Mouse (Mus musculus) MEL (cell line): ENCODE results near the gene Gm20388. TPM values are rescaled to one million over a fixed set of nuclear protein-coding genes. Genes with fewer than 3 reads are reported as not detected.

Experiments used
- DNase-seq: peaks from one replicate; pipeline ENCODE4 v3.0.0; 2011; ENCODE audit warnings: low read depth, low spot score
- H3K27ac ChIP-seq: 2 replicates; pipeline ENCODE4 v1.5.1; 2012; ENCODE audit warnings: low read depth, mild to moderate bottlenecking, control low read depth, low read length, moderate library complexity; ENCODE audit not compliant: control insufficient read depth
- H3K27me3 ChIP-seq, 2 experiments: fragments of 150-350 bp in 1 of 2; sonication (generic) in 1 of 2; 2 replicates each; pipeline ENCODE4 v1.6.1; 2012; ENCODE audit warnings: low read length in 2 of 2, mild to moderate bottlenecking in 2 of 2, improper control_type of control experiment in 1 of 2, moderate library complexity in 1 of 2; ENCODE audit not compliant: insufficient read depth in 2 of 2, control insufficient read depth in 1 of 2
- H3K36me3 ChIP-seq, 2 experiments: 2 replicates each; pipeline ENCODE4 v1.6.1; 2012 to 2014; ENCODE audit warnings: low read length in 2 of 2, improper control_type of control experiment in 1 of 2, inconsistent platforms in 1 of 2, mild to moderate bottlenecking in 1 of 2; ENCODE audit not compliant: insufficient read depth in 2 of 2, control insufficient read depth in 1 of 2
- H3K4me1 ChIP-seq, 2 experiments: fragments of 150-350 bp in 1 of 2; sonication (generic) in 1 of 2; 2 replicates each; pipeline ENCODE4 v1.6.1; 2012; ENCODE audit warnings: low read length in 2 of 2, improper control_type of control experiment in 1 of 2, mild to moderate bottlenecking in 1 of 2; ENCODE audit not compliant: insufficient read depth in 2 of 2, control insufficient read depth in 1 of 2
- H3K4me3 ChIP-seq, 2 experiments: fragments of 150-350 bp in 1 of 2; sonication (generic) in 1 of 2; 2 replicates each; pipeline ENCODE4 v1.5.1; 2012; ENCODE audit warnings: low read depth in 2 of 2, low read length in 2 of 2, mild to moderate bottlenecking in 2 of 2, moderate library complexity in 2 of 2, control low read depth in 1 of 2, improper control_type of control experiment in 1 of 2; ENCODE audit not compliant: control insufficient read depth in 1 of 2, insufficient read depth in 1 of 2
- H3K79me2 ChIP-seq: 2 replicates; pipeline ENCODE4 v1.6.1; 2012; ENCODE audit warnings: mild to moderate bottlenecking, low read length, moderate library complexity; ENCODE audit not compliant: control insufficient read depth, poor library complexity, insufficient read depth
- H3K9ac ChIP-seq: 2 replicates; pipeline ENCODE4 v1.6.1; 2012; ENCODE audit warnings: low read depth, mild to moderate bottlenecking, control low read depth, low read length, moderate library complexity; ENCODE audit not compliant: control insufficient read depth, poor library complexity, severe bottlenecking
- H3K9me3 ChIP-seq: fragments of 150-350 bp; sonication (generic); replicated peaks from 2 replicates; pipeline ENCODE4 v1.6.1; 2012; ENCODE audit warnings: mild to moderate bottlenecking, low read length, improper control_type of control experiment, moderate library complexity; ENCODE audit not compliant: insufficient read depth
- BHLHE40 ChIP-seq: IDR thresholded peaks from 2 replicates; pipeline ENCODE4 v1.6.1; 2012; ENCODE audit warnings: low read depth, mild to moderate bottlenecking, inconsistent platforms, low read length, improper control_type of control experiment, borderline replicate concordance
- CHD1 ChIP-seq: IDR thresholded peaks from 2 replicates; pipeline ENCODE4 v1.6.1; 2012; ENCODE audit warnings: low read depth, mild to moderate bottlenecking, inconsistent platforms, low read length, improper control_type of control experiment
- EP300 ChIP-seq, 2 experiments: IDR thresholded peaks; 2 replicates each; pipeline ENCODE4 v1.6.1; 2011; ENCODE audit warnings: improper control_type of control experiment in 2 of 2, low read length in 2 of 2, low read depth in 1 of 2, mild to moderate bottlenecking in 1 of 2
- ETS1 ChIP-seq: IDR thresholded peaks from 2 replicates; pipeline ENCODE4 v1.6.1; 2012; ENCODE audit warnings: low read depth, mild to moderate bottlenecking, inconsistent platforms, low read length, improper control_type of control experiment, moderate library complexity
- GABPA ChIP-seq: IDR thresholded peaks from 2 replicates; pipeline ENCODE4 v1.6.1; 2012; ENCODE audit warnings: low read depth, mild to moderate bottlenecking, inconsistent platforms, low read length, improper control_type of control experiment, moderate library complexity
- GATA1 ChIP-seq: IDR thresholded peaks from 2 replicates; pipeline ENCODE4 v1.6.1; 2011; ENCODE audit warnings: low read depth, low read length, improper control_type of control experiment
- MAX ChIP-seq: IDR thresholded peaks from 2 replicates; pipeline ENCODE4 v1.6.1; 2011; ENCODE audit warnings: low read length, improper control_type of control experiment
- MAZ ChIP-seq: IDR thresholded peaks from 2 replicates; pipeline ENCODE4 v1.6.1; 2012; ENCODE audit warnings: low read depth, mild to moderate bottlenecking, inconsistent platforms, low read length, improper control_type of control experiment
- MXI1 ChIP-seq: IDR thresholded peaks from 2 replicates; pipeline ENCODE4 v1.6.1; 2011; ENCODE audit warnings: mild to moderate bottlenecking, low read depth, low read length, improper control_type of control experiment
- MYB ChIP-seq: IDR thresholded peaks from 2 replicates; pipeline ENCODE4 v1.6.1; 2011; ENCODE audit warnings: mild to moderate bottlenecking, low read depth, low read length, improper control_type of control experiment
- NELFE ChIP-seq: IDR thresholded peaks from 2 replicates; pipeline ENCODE4 v1.6.1; 2011; ENCODE audit warnings: low read depth, low read length, improper control_type of control experiment
- NRF1 ChIP-seq: IDR thresholded peaks from 2 replicates; pipeline ENCODE4 v1.6.1; 2014; ENCODE audit warnings: low read depth, mild to moderate bottlenecking, inconsistent platforms, low read length, improper control_type of control experiment, moderate library complexity; ENCODE audit not compliant: poor library complexity, insufficient read depth, severe bottlenecking
- POLR2AphosphoS2 ChIP-seq: IDR thresholded peaks from 2 replicates; pipeline ENCODE4 v1.6.1; 2011; ENCODE audit warnings: low read length, improper control_type of control experiment
- POLR2AphosphoS5 ChIP-seq: IDR thresholded peaks from 2 replicates; pipeline ENCODE4 v1.6.1; 2012; ENCODE audit warnings: low read depth, borderline replicate concordance, mild to moderate bottlenecking, inconsistent platforms, low read length, moderate library complexity, mixed read lengths
- RCOR1 ChIP-seq: IDR thresholded peaks from 2 replicates; pipeline ENCODE4 v1.6.1; 2012; ENCODE audit warnings: low read depth, mild to moderate bottlenecking, inconsistent platforms, low read length, improper control_type of control experiment
- SMC3 ChIP-seq: IDR thresholded peaks from 2 replicates; pipeline ENCODE4 v1.6.1; 2011; ENCODE audit warnings: low read depth, low read length, improper control_type of control experiment
- TAL1 ChIP-seq: IDR thresholded peaks from 2 replicates; pipeline ENCODE4 v1.6.1; 2012; ENCODE audit warnings: mild to moderate bottlenecking, inconsistent platforms, low read length, moderate library complexity, mixed read lengths
- TBP ChIP-seq: IDR thresholded peaks from 2 replicates; pipeline ENCODE4 v1.8.0; 2011; ENCODE audit warnings: low read depth, low read length, improper control_type of control experiment
- TCF12 ChIP-seq: IDR thresholded peaks from 2 replicates; pipeline ENCODE4 v1.6.1; 2014; ENCODE audit warnings: low read depth, mild to moderate bottlenecking, inconsistent platforms, low read length, improper control_type of control experiment, moderate library complexity
- USF2 ChIP-seq, 2 experiments: IDR thresholded peaks; 2 replicates each; pipeline ENCODE4 v1.6.1; 2011 to 2012; ENCODE audit warnings: improper control_type of control experiment in 2 of 2, low read length in 2 of 2, borderline replicate concordance in 1 of 2, inconsistent platforms in 1 of 2, low read depth in 1 of 2, mild to moderate bottlenecking in 1 of 2; ENCODE audit not compliant: insufficient read depth in 1 of 2
- ZKSCAN1 ChIP-seq: IDR thresholded peaks from 2 replicates; pipeline ENCODE4 v1.6.1; 2012; ENCODE audit warnings: low read depth, mild to moderate bottlenecking, inconsistent platforms, low read length, improper control_type of control experiment, moderate library complexity
- ZMIZ1 ChIP-seq: IDR thresholded peaks from 2 replicates; pipeline ENCODE4 v1.6.1; 2012; ENCODE audit warnings: low read depth, mild to moderate bottlenecking, inconsistent platforms, low read length, improper control_type of control experiment, moderate library complexity
- polyA plus RNA-seq, 2 experiments: library from polyadenylated mRNA; stranded (reverse) in 1 of 2; unstranded in 1 of 2; fragments of >175 nt in 1 of 2; fragments of >200 nt in 1 of 2; gene quantifications; 2 replicates each; pipeline versions ENCODE4 v1.2.1 to v1.2.4; 2012; ENCODE audit warnings: low replicate concordance in 2 of 2, low read depth in 1 of 2; ENCODE audit not compliant: insufficient read length in 2 of 2, insufficient read depth in 1 of 2, missing spikeins in 1 of 2
- total RNA-seq: library from RNA; depleted of rRNA; stranded (reverse); fragments of 300-350 nt; gene quantifications from 2 replicates; pipeline ENCODE4 v1.2.3, GENCODE M21; 2012

Gm20388 gene
- total and polyA plus RNA-seq, 3 experiments: 11.1 to 17.8 TPM; not detected in 1

- peak; percentile 67 for DNase-seq
- no peak overlapping the region for H3K4me3 ChIP-seq
Observed at GRCm38 (mm10) chr8:120525135-120525534, 614.5 kb downstream of the Gm20388 start.

GRCm38 (mm10) chr8:120525832-120526231 lies 615.2 kb downstream of the Gm20388 start:
- peaks cover 90% of the 10 kb centered on the region for H3K79me2 ChIP-seq
- H3K27ac ChIP-seq: 0 out of 2 replicates have a peak overlapping the region, but pooled peaks have one; percentile 7
- H3K4me1 ChIP-seq: peaks cover 0 to 35% of the 10 kb centered on the region in 2 experiments; a peak in 3 of 4 replicates
- TF ChIP-seq GABPA: no peak
- TF ChIP-seq GATA1: no peak
- H3K4me3 ChIP-seq: no peak overlapping the region
- no peak overlapping the region for H3K9ac ChIP-seq
- peaks cover 2 to 30% of the 10 kb centered on the region in 2 experiments; a peak in 3 of 4 replicates for H3K36me3 ChIP-seq
- no peaks in the 10 kb centered on the region for H3K27me3 ChIP-seq
- H3K9me3 ChIP-seq: no peaks in the 10 kb centered on the region
- no peak for DNase-seq

More at GRCm38 (mm10) chr8:120525135-120525534, 614.5 kb downstream of the Gm20388 start:
- Histone ChIP-seq H3K27ac (peak overlapping the region; percentile 13; the same call in 1 of the 2 replicates), H3K4me1 (peaks cover 0 to 32% of the 10 kb centered on the region in 2 experiments; a peak in 3 of 4 replicates), H3K9me3 (no peaks in the 10 kb centered on the region), H3K9ac (no peak overlapping the region), H3K36me3 (peaks cover 5 to 27% of the 10 kb centered on the region in 2 experiments), H3K27me3 (no peaks in the 10 kb centered on the region), H3K79me2 (peaks cover 94% of the 10 kb centered on the region)
- peak; percentile 74 for TF ChIP-seq GATA1
- TF ChIP-seq ZKSCAN1: no peak
- TF ChIP-seq TAL1: peak; percentile 60; the same call in 1 of the 2 replicates
- 0 out of 2 replicates have a peak, but pooled peaks have one; percentile 16 for TF ChIP-seq ETS1
- TF ChIP-seq TCF12: peak; percentile 38; the same call in 1 of the 2 replicates
- no peak for TF ChIP-seq MAZ
- TF ChIP-seq SMC3: no peak
- TF ChIP-seq MYB: no peak
- TF ChIP-seq NRF1: no peak
- TF ChIP-seq BHLHE40: no peak
- TF ChIP-seq POLR2AphosphoS2: no peak
- TF ChIP-seq USF2 (IDR thresholded peaks at IDR 0.05; ENCODE audit: borderline replicate concordance in 1 of 2, insufficient read depth in 1 of 2, low read depth in 1 of 2, low read length in 2 of 2): no peak
- TF ChIP-seq EP300 (IDR thresholded peaks at IDR 0.05; ENCODE audit: low read depth in 1 of 2, low read length in 2 of 2): peak; percentile 47 to 53; a peak in 2 of 4 replicates
- TF ChIP-seq MXI1: no peak
- 0 out of 2 replicates have a peak, but pooled peaks have one; percentile 32 for TF ChIP-seq TBP
- no peak for TF ChIP-seq CHD1
- TF ChIP-seq ZMIZ1: no peak
- no peak for TF ChIP-seq MAX
- no peak for TF ChIP-seq POLR2AphosphoS5
- TF ChIP-seq RCOR1: 0 out of 2 replicates have a peak, but pooled peaks have one; percentile 22
- TF ChIP-seq NELFE: no peak
